Mouse (Mus musculus): ENCODE results near the gene Xiap. TPM values are rescaled to one million over a fixed set of nuclear protein-coding genes. Genes with fewer than 3 reads are reported as not detected.

The Xiap gene
- polyA plus RNA-seq, 1 experiment from 2014 or later, result 10.0 TPM

- H3K27me3 ChIP-seq (ENCODE audit: low read depth, poor library complexity, severe bottlenecking), result no peaks in the 10 kb centered on the region
- WGBS, result 86% methylated on average over 6 of the region's 6 CpGs
- H3K27ac ChIP-seq, result no peak overlapping the region
- no peaks in the 10 kb centered on the region for H3K36me3 ChIP-seq
- H3K9me3 ChIP-seq (replicated peaks), result no peaks in the 10 kb centered on the region
- no peak overlapping the region for H3K4me3 ChIP-seq
- no peak for DNase-seq (ENCODE audit: low spot score)
- no peaks in the 10 kb centered on the region for H3K4me1 ChIP-seq
Observed at GRCm38 (mm10) chrX:42119442-42120048, 60.1 kb downstream of the Xiap start.

GRCm38 (mm10) chrX:42124963-42125697 lies 65.7 kb downstream of the Xiap start:
- Histone ChIP-seq H3K27me3 (ENCODE audit: low read depth, poor library complexity, severe bottlenecking) (no peaks in the 10 kb centered on the region), H3K9me3 (replicated peaks) (no peaks in the 10 kb centered on the region; the same call in 1 of the 2 replicates)
- WGBS, result 78% methylated on average over 5 of the region's 5 CpGs

GRCm38 (mm10) chrX:42139882-42140281 lies 80.4 kb downstream of the Xiap start:
- H3K27me3 ChIP-seq (ENCODE audit: low read depth, poor library complexity, severe bottlenecking), result no peaks in the 10 kb centered on the region
- H3K27ac ChIP-seq, result no peak overlapping the region
- no peaks in the 10 kb centered on the region for H3K9me3 ChIP-seq (replicated peaks)
- 70% methylated on average over 9 of the region's 9 CpGs for WGBS
- H3K4me3 ChIP-seq, result no peak overlapping the region
- DNase-seq (ENCODE audit: low spot score), result no peak
- no peaks in the 10 kb centered on the region for H3K36me3 ChIP-seq
- no peaks in the 10 kb centered on the region for H3K4me1 ChIP-seq

More at GRCm38 (mm10) chrX:42124963-42125697, 65.7 kb downstream of the Xiap start:
- H3K27ac ChIP-seq, result no peak overlapping the region
- no peaks in the 10 kb centered on the region for H3K36me3 ChIP-seq
- no peaks in the 10 kb centered on the region for H3K4me1 ChIP-seq
- H3K4me3 ChIP-seq, result no peak overlapping the region
- no peak for DNase-seq (ENCODE audit: low spot score)

- 86% methylated on average over 3 of the region's 3 CpGs for WGBS
Observed at GRCm38 (mm10) chrX:42142620-42143019, 83.1 kb downstream of the Xiap start.

GRCm38 (mm10) chrX:42143991-42144390 lies 84.5 kb downstream of the Xiap start:
- DNase-seq (ENCODE audit: low spot score), result no peak
- H3K4me1 ChIP-seq, result 0 out of 2 replicates have a peak, but pooled peaks cover 2% of the 10 kb centered on the region
- H3K9me3 ChIP-seq (replicated peaks), result no peaks in the 10 kb centered on the region
- H3K4me3 ChIP-seq, result no peak overlapping the region
- H3K27ac ChIP-seq, result no peak overlapping the region
- H3K36me3 ChIP-seq, result no peaks in the 10 kb centered on the region
- WGBS, result 82% methylated on average over 4 of the region's 4 CpGs
- H3K27me3 ChIP-seq (ENCODE audit: low read depth, poor library complexity, severe bottlenecking), result no peaks in the 10 kb centered on the region

More at GRCm38 (mm10) chrX:42142620-42143019, 83.1 kb downstream of the Xiap start:
- Histone ChIP-seq H3K9me3 (replicated peaks) (no peaks in the 10 kb centered on the region), H3K27me3 (ENCODE audit: low read depth, poor library complexity, severe bottlenecking) (no peaks in the 10 kb centered on the region), H3K4me1 (no peaks in the 10 kb centered on the region), H3K27ac (no peak overlapping the region), H3K36me3 (no peaks in the 10 kb centered on the region), H3K4me3 (no peak overlapping the region)
- DNase-seq (ENCODE audit: low spot score), result no peak

GRCm38 (mm10) chrX:42148016-42148451 lies 88.6 kb downstream of the Xiap start:
- Histone ChIP-seq H3K4me3 (peak overlapping the region; percentile 68; the same call in 1 of the 2 replicates), H3K27me3 (ENCODE audit: low read depth, poor library complexity, severe bottlenecking) (no peaks in the 10 kb centered on the region), H3K9me3 (replicated peaks) (no peaks in the 10 kb centered on the region), H3K4me1 (0 out of 2 replicates have a peak, but pooled peaks cover 2% of the 10 kb centered on the region), H3K36me3 (no peaks in the 10 kb centered on the region), H3K27ac (no peak overlapping the region)
- no peak for DNase-seq (ENCODE audit: low spot score)
- 48% methylated on average over 5 of the region's 5 CpGs for WGBS

- Histone ChIP-seq H3K4me1 (0 out of 2 replicates have a peak, but pooled peaks cover 5% of the 10 kb centered on the region), H3K27ac (peak within 1 kb of the TSS; percentile 98), H3K36me3 (no peaks in the 10 kb centered on the region), H3K27me3 (ENCODE audit: low read depth, poor library complexity, severe bottlenecking) (no peaks in the 10 kb centered on the region), H3K9me3 (replicated peaks) (no peaks in the 10 kb centered on the region), H3K4me3 (peak within 1 kb of the TSS; percentile 68)
- DNase-seq (ENCODE audit: low spot score), result peak; percentile 87
- WGBS, result 8% methylated on average over 72 of the region's 76 CpGs
Observed at GRCm38 (mm10) chrX:42148788-42149556, 89.5 kb downstream of the Xiap start, which contains the start of gene Stag2. Stag2 (plus strand) TSS chrX:42149317.

- WGBS, result 21% methylated on average over 42 of the region's 71 CpGs
- H3K4me1 ChIP-seq, result 0 out of 2 replicates have a peak, but pooled peaks cover 5% of the 10 kb centered on the region
- H3K27me3 ChIP-seq (ENCODE audit: low read depth, poor library complexity, severe bottlenecking), result no peaks in the 10 kb centered on the region
- H3K27ac ChIP-seq, result peak overlapping the region; percentile 98
- DNase-seq (ENCODE audit: low spot score), result peak; percentile 42
- H3K4me3 ChIP-seq, result peak overlapping the region; percentile 68
- H3K9me3 ChIP-seq (replicated peaks), result no peaks in the 10 kb centered on the region
- no peaks in the 10 kb centered on the region for H3K36me3 ChIP-seq
Observed at GRCm38 (mm10) chrX:42149557-42150345, 90.3 kb downstream of the Xiap start.

- peak overlapping the region; percentile 68 for H3K4me3 ChIP-seq
- H3K27ac ChIP-seq, result peak overlapping the region; percentile 98
- DNase-seq (ENCODE audit: low spot score), result peak; percentile 79
- H3K4me1 ChIP-seq, result 0 out of 2 replicates have a peak, but pooled peaks cover 5% of the 10 kb centered on the region
- no peaks in the 10 kb centered on the region for H3K9me3 ChIP-seq (replicated peaks)
- no peaks in the 10 kb centered on the region for H3K36me3 ChIP-seq
- WGBS, result 19% methylated on average over 12 of the region's 40 CpGs
- H3K27me3 ChIP-seq (ENCODE audit: low read depth, poor library complexity, severe bottlenecking), result no peaks in the 10 kb centered on the region
Observed at GRCm38 (mm10) chrX:42150346-42151023, 91.0 kb downstream of the Xiap start.

GRCm38 (mm10) chrX:42151024-42151754 lies 91.7 kb downstream of the Xiap start:
- Histone ChIP-seq H3K36me3 (no peaks in the 10 kb centered on the region), H3K9me3 (replicated peaks) (no peaks in the 10 kb centered on the region), H3K27ac (peak overlapping the region; percentile 98), H3K4me1 (0 out of 2 replicates have a peak, but pooled peaks cover 5% of the 10 kb centered on the region), H3K27me3 (ENCODE audit: low read depth, poor library complexity, severe bottlenecking) (no peaks in the 10 kb centered on the region), H3K4me3 (peak overlapping the region; percentile 68)
- 13% methylated on average over 25 of the region's 25 CpGs for WGBS
- DNase-seq (ENCODE audit: low spot score), result no peak

- Histone ChIP-seq H3K36me3 (no peaks in the 10 kb centered on the region), H3K4me3 (peak overlapping the region; percentile 68), H3K9me3 (replicated peaks) (no peaks in the 10 kb centered on the region), H3K27me3 (ENCODE audit: low read depth, poor library complexity, severe bottlenecking) (no peaks in the 10 kb centered on the region), H3K27ac (peak overlapping the region; percentile 98), H3K4me1 (0 out of 2 replicates have a peak, but pooled peaks cover 5% of the 10 kb centered on the region)
- 8% methylated on average over 17 of the region's 17 CpGs for WGBS
- peak; percentile 78 for DNase-seq (ENCODE audit: low spot score)
Observed at GRCm38 (mm10) chrX:42151903-42152369, 92.5 kb downstream of the Xiap start.

All from limb, embryonic 10.5 days (tissue).